Mouse (Mus musculus) hindbrain, embryonic 15.5 days (tissue): ENCODE data around the gene Itfg1. TPM values are rescaled to one million over a fixed set of nuclear protein-coding genes. Genes with fewer than 3 reads are reported as not detected.

Source experiments
- ATAC-seq: fragments of 200-750 bp; cut with Nextera tagmentation; 2 replicates; pipeline ENCODE4 v1.8.0; 2017; ENCODE audit warnings: low read depth, moderate number of reproducible peaks, moderate TSS enrichment; ENCODE audit not compliant: low FRiP score
- H3K27ac ChIP-seq: fragments of 300-500 bp; sonication (generic); replicated peaks from 2 replicates; pipeline ENCODE4 v1.5.1; 2015; ENCODE audit warnings: mild to moderate bottlenecking, inconsistent platforms
- H3K27me3 ChIP-seq: fragments of 300-500 bp; sonication (generic); 2 replicates; pipeline ENCODE4 v1.6.1; 2015; ENCODE audit warnings: control low read depth, inconsistent platforms
- H3K36me3 ChIP-seq: fragments of 300-500 bp; sonication (generic); 2 replicates; pipeline ENCODE4 v1.6.1; 2015; ENCODE audit warnings: control low read depth, inconsistent platforms
- H3K4me1 ChIP-seq: fragments of 300-500 bp; sonication (generic); replicated peaks from 2 replicates; pipeline ENCODE4 v1.6.1; 2015; ENCODE audit warnings: control low read depth, inconsistent platforms
- H3K4me2 ChIP-seq: fragments of 300-500 bp; sonication (generic); 2 replicates; pipeline ENCODE4 v1.6.1; 2015; ENCODE audit warnings: moderate library complexity, mild to moderate bottlenecking, inconsistent platforms
- H3K4me3 ChIP-seq: fragments of 300-500 bp; sonication (generic); 2 replicates; pipeline ENCODE4 v1.5.1; 2015; ENCODE audit warnings: mild to moderate bottlenecking, inconsistent platforms
- H3K9ac ChIP-seq: fragments of 300-500 bp; sonication (generic); 2 replicates; pipeline ENCODE4 v1.6.1; 2015; ENCODE audit warnings: inconsistent platforms
- H3K9me3 ChIP-seq: fragments of 300-500 bp; sonication (generic); 2 replicates; pipeline ENCODE4 v1.6.1; 2016; ENCODE audit warnings: control low read depth, inconsistent platforms
- WGBS: fragments of 180-500 bp; shearing (Covaris S2); methylation state at CpG from one replicate; pipeline ENCODE4 v1.1.7; 2015; 5-methylcytosine and 5-hydroxymethylcytosine counted together
- microRNA-seq: library from miRNA; unstranded; fragments of <30 nt; microRNA quantifications from one replicate; pipeline ENCODE4, GENCODE M21; 2016
- polyA plus RNA-seq: library from polyadenylated mRNA; unstranded; fragments of >200 nt; fragmentation: Nextera tagmentation; extraction: Ambion mirVana; gene quantifications from 2 replicates; pipeline ENCODE4 v1.2.1, GENCODE M21; 2015

The Itfg1 gene
- polyA plus RNA-seq, 1 experiment from 2014 or later = 193 TPM

DNA sequence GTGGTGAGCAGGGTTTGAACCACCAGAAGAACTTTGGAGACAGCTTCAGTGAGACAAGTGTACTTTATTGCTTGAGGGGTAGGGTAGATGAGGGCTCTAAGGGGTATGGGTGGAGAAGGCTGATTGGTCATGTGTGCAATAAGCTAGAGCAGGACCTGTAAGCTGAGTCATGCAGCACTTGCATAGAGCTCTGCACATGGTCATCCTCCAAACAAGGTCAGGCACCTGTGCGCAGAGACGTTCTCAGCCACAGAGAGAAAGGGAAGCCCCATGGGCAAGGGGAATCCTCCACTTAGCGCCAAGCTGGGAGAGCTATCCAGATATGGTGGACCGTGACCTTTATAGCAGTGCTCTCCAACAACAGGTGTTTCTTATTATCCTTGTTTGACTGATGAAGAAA, 124.0 kb downstream of the Itfg1 start:
- H3K9me3 ChIP-seq = no peaks in the 10 kb centered on the region
- no peak overlapping the region for H3K4me2 ChIP-seq
- H3K4me1 ChIP-seq = no peaks in the 10 kb centered on the region
- H3K9ac ChIP-seq = no peak overlapping the region
- WGBS = 94% methylated on average over 4 of the region's 4 CpGs
- H3K27ac ChIP-seq = no peak overlapping the region
- H3K27me3 ChIP-seq = no peaks in the 10 kb centered on the region
- H3K36me3 ChIP-seq = peaks cover 4% of the 10 kb centered on the region
- ATAC-seq = no peak
- no peak overlapping the region for H3K4me3 ChIP-seq

GRCm38 (mm10) chr8:85706988-85707387, 133.7 kb downstream of the Itfg1 start:
- H3K4me2 ChIP-seq = no peak overlapping the region
- 76% methylated on average over 2 of the region's 2 CpGs for WGBS
- H3K9ac ChIP-seq = no peak overlapping the region
- H3K36me3 ChIP-seq = no peaks in the 10 kb centered on the region
- H3K4me1 ChIP-seq = no peaks in the 10 kb centered on the region
- ATAC-seq = no peak
- no peak overlapping the region for H3K27ac ChIP-seq
- no peaks in the 10 kb centered on the region for H3K9me3 ChIP-seq
- H3K4me3 ChIP-seq = no peak overlapping the region
- no peaks in the 10 kb centered on the region for H3K27me3 ChIP-seq

GRCm38 (mm10) chr8:85700751-85701351, 139.9 kb downstream of the Itfg1 start, which contains the start of gene Neto2:
Neto2 (minus strand) TSS chr8:85700924.
- 2% methylated on average over 57 of the region's 65 CpGs for WGBS
- peak; percentile 94 for ATAC-seq
- H3K9me3 ChIP-seq = no peaks in the 10 kb centered on the region

DNA sequence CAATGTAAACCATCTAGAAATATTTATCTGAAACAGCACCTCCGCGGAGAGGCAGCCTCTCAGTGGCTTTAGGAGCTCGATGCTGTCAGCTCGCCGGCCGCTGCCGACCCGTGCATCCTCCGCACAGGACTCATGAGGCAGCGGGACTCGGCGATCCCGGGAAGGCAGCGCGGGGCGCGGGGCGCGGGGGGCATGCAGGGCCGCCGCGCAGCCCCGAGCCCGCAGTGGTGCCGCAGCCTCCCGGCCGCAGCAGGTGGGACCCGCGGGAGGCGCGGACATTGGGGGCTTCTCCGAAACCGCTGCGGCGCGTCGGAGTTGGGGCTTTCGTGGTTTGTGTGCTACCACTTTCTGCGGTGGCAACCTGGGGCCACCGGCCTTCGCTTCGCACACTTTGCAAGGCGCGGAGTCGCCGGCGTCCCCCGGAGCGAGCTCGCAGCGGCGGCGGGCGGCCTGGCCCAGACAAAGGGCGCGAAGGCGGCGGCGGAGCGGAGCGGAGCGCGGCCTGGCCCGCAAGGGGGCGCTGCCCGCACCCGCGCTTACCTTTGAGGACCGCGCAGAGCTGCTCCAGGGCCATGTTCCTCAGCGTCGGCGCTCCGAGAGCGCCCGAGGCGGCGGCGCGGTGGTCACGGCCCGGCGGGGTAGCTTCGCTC, 140.5 kb downstream of the Itfg1 start:
- H3K9ac ChIP-seq = peak overlapping the region; percentile 98
- peak; percentile 97 for ATAC-seq
- WGBS = under 1% methylated on average over 77 of the region's 84 CpGs
- peak overlapping the region; percentile 98 for H3K27ac ChIP-seq
- H3K4me3 ChIP-seq = peak overlapping the region; percentile 100
- H3K27me3 ChIP-seq = no peaks in the 10 kb centered on the region
- H3K9me3 ChIP-seq = no peaks in the 10 kb centered on the region
- H3K4me1 ChIP-seq = 0 out of 2 replicates have a peak, but pooled peaks cover 3% of the 10 kb centered on the region
- peak overlapping the region; percentile 98 for H3K4me2 ChIP-seq
- H3K36me3 ChIP-seq = no peaks in the 10 kb centered on the region

More at GRCm38 (mm10) chr8:85700751-85701351, 139.9 kb downstream of the Itfg1 start, which contains the start of gene Neto2:
- peak within 1 kb of the TSS; percentile 98 for H3K9ac ChIP-seq
- H3K4me3 ChIP-seq = peak within 1 kb of the TSS; percentile 100
- H3K4me2 ChIP-seq = peak within 1 kb of the TSS; percentile 98
- no peaks in the 10 kb centered on the region for H3K36me3 ChIP-seq
- no peaks in the 10 kb centered on the region for H3K27me3 ChIP-seq
- 0 out of 2 replicates have a peak, but pooled peaks cover 3% of the 10 kb centered on the region for H3K4me1 ChIP-seq
- peak within 1 kb of the TSS; percentile 98 for H3K27ac ChIP-seq

GRCm38 (mm10) chr8:85699051-85699450, 141.7 kb downstream of the Itfg1 start:
- Histone ChIP-seq H3K4me1 (0 out of 2 replicates have a peak, but pooled peaks cover 3% of the 10 kb centered on the region), H3K9me3 (no peaks in the 10 kb centered on the region), H3K27me3 (no peaks in the 10 kb centered on the region), H3K4me2 (peak overlapping the region; percentile 51), H3K36me3 (no peaks in the 10 kb centered on the region), H3K4me3 (peak overlapping the region; percentile 31), H3K27ac (no peak overlapping the region), H3K9ac (peak overlapping the region; percentile 27; the same call in 1 of the 2 replicates)
- under 1% methylated on average over 6 of the region's 6 CpGs for WGBS
- peak; percentile 73 for ATAC-seq

Small RNA genes within 50 kb of the gene (microRNA-seq; reads per million reads assigned to microRNA genes)
- gene Mir8109 = not detected

Other genes starting within 250 kb of the Itfg1 start
- 53.3 and 58.7 TPM in 2 replicates for gene Neto2, start 140.0 kb downstream of the Itfg1 start, polyA plus RNA-seq
- 39.5 and 42.6 TPM in 2 replicates for gene Phkb, start within 50 bp of the Itfg1 start, polyA plus RNA-seq